25 mouse cellular contexts compared by ENCODE assay signal in the genomic region with DNA sequence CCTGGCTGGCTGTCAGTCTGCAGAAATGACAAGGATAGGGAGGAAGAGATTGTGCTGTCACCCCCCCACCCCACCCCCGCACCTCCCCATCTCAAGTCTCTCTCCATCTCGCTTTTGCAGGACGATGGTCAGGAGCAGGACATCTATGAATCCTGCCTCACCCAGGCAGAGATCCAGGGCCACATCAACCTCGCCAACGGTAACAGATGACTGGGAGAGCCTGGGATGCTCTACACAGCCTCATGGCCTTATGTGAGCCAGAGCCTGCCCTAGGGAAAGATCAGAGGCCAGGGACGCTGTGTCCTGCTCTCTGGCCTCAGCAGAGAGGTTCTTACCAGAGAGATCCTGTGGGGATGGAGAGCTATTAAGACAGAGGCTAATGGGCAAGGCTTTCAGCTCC. TPM values are rescaled to one million over a fixed set of nuclear protein-coding genes. Genes with fewer than 3 reads are reported as not detected.
"Had no signal": no experiment of that assay in that cellular context is flagged by ENCODE, and none has a peak within 500 bp of the region (broad histone marks: within the 10 kb centered on the region; RNA-seq: fewer than 3 reads in every experiment).

No protein-coding gene starts in this region.

- H3K27ac ChIP-seq: midbrain, embryonic 10.5 days; midbrain, embryonic 13.5 days; midbrain, embryonic 15.5 days; neural tube, embryonic 13.5 days; neural tube, embryonic 15.5 days had no signal

- H3K36me3 ChIP-seq: midbrain, embryonic 15.5 days; neural tube, embryonic 15.5 days had no signal

- H3K27me3 ChIP-seq: midbrain, embryonic 13.5 days; midbrain, embryonic 15.5 days; neural tube, embryonic 13.5 days; neural tube, embryonic 15.5 days had no signal

- H3K9me3 ChIP-seq: midbrain, embryonic 10.5 days; midbrain, embryonic 13.5 days; midbrain, embryonic 15.5 days; neural tube, embryonic 13.5 days; neural tube, embryonic 15.5 days had no signal

- H3K4me2 ChIP-seq: lung, embryonic 14.5 days; midbrain, embryonic 13.5 days; midbrain, embryonic 15.5 days; neural tube, embryonic 13.5 days; neural tube, embryonic 15.5 days had no signal

- DNase-seq: lung, adult 18-20 months; lung, embryonic 14.5 days; lung, postnatal 10 days; lung, postnatal 4 days; retina, postnatal 1 day; right cerebral cortex, adult 18-20 months; right cerebral cortex, postnatal 25 days; right cerebral cortex, postnatal 4 days; spleen, adult 18-20 months; thymus, adult 18-20 months; thymus, postnatal 14 days; thymus, postnatal 36 days had no signal

- ATAC-seq: midbrain, embryonic 13.5 days; midbrain, embryonic 15.5 days had no signal

- H3K4me3 ChIP-seq: midbrain, embryonic 10.5 days; midbrain, embryonic 13.5 days; midbrain, embryonic 15.5 days; myocyte; neural tube, embryonic 13.5 days; neural tube, embryonic 15.5 days had no signal

- H3K9ac ChIP-seq: lung, embryonic 14.5 days; midbrain, embryonic 13.5 days; midbrain, embryonic 15.5 days; neural tube, embryonic 13.5 days; neural tube, embryonic 15.5 days had no signal

- H3K4me1 ChIP-seq: midbrain, embryonic 10.5 days; midbrain, embryonic 13.5 days; midbrain, embryonic 15.5 days had no signal

RNA-seq across cellular contexts. Expression of gene Ttc24, which starts 12.5 kb away (rescaled TPM):
- total RNA-seq: megakaryocyte, adult 5-6 weeks; megakaryocyte-erythroid progenitor cell, adult 5-6 weeks had no signal
- polyA plus RNA-seq: lung, embryonic 14.5 days; lung, embryonic 16.5 days; midbrain, embryonic 10.5 days; midbrain, embryonic 13.5 days; midbrain, embryonic 15.5 days; myocyte; neural tube, embryonic 11.5 days; neural tube, embryonic 13.5 days; neural tube, embryonic 15.5 days; small intestine, adult 2 months; stomach, embryonic 14.5 days; stomach, embryonic 16.5 days had no signal
